Mouse (Mus musculus) lung, embryonic 16.5 days (tissue): ENCODE results near the gene Fam69a. TPM values are rescaled to one million over a fixed set of nuclear protein-coding genes. Genes with fewer than 3 reads are reported as not detected.
A peak's percentile ranks its signal among the peaks of the same experiment; 100 is the strongest.

Experiments
- ATAC-seq: fragments of 200-750 bp; cut with Nextera tagmentation; 2 replicates; pipeline ENCODE4 v1.8.0; 2017; ENCODE audit warnings: low read depth, mild to moderate bottlenecking, moderate library complexity
- H3K27ac ChIP-seq: fragments of 300-500 bp; sonication (generic); 2 replicates; pipeline ENCODE4 v1.5.1; 2014; ENCODE audit warnings: mild to moderate bottlenecking, control low read depth, low read length
- H3K27me3 ChIP-seq: fragments of 300-500 bp; sonication (generic); 2 replicates; pipeline ENCODE4 v1.6.1; 2014; ENCODE audit warnings: low read depth, low read length, mixed read lengths; ENCODE audit not compliant: control insufficient read depth, insufficient read depth
- H3K36me3 ChIP-seq: fragments of 300-500 bp; sonication (generic); 2 replicates; pipeline ENCODE4 v1.6.1; 2014; ENCODE audit warnings: low read length; ENCODE audit not compliant: control insufficient read depth, insufficient read depth
- H3K4me1 ChIP-seq: fragments of 300-500 bp; sonication (generic); replicated peaks from 2 replicates; pipeline ENCODE4 v1.6.1; 2014; ENCODE audit warnings: low read length, mixed read lengths; ENCODE audit not compliant: control insufficient read depth, insufficient read depth
- H3K4me2 ChIP-seq: fragments of 300-500 bp; sonication (generic); 2 replicates; pipeline ENCODE4 v1.6.1; 2014; ENCODE audit warnings: low read depth, low read length, control low read depth
- H3K4me3 ChIP-seq: fragments of 300-500 bp; sonication (generic); 2 replicates; pipeline ENCODE4 v1.5.1; 2014; ENCODE audit warnings: mild to moderate bottlenecking, low read length, control low read depth
- H3K9ac ChIP-seq: fragments of 300-500 bp; sonication (generic); 2 replicates; pipeline ENCODE4 v1.6.1; 2014; ENCODE audit warnings: low read length, control low read depth
- H3K9me3 ChIP-seq: fragments of 300-500 bp; sonication (generic); 2 replicates; pipeline ENCODE4 v1.6.1; 2016; ENCODE audit warnings: low read length; ENCODE audit not compliant: control insufficient read depth
- WGBS: fragments of 180-500 bp; shearing (Covaris S2); extraction: QIAGEN DNeasy Blood & Tissue Kit; methylation state at CpG from one replicate; pipeline ENCODE4 v1.1.7; 2014; 5-methylcytosine and 5-hydroxymethylcytosine counted together
- polyA plus RNA-seq: library from polyadenylated mRNA; unstranded; fragments of >200 nt; fragmentation: Nextera tagmentation; extraction: Ambion mirVana; gene quantifications from 2 replicates; pipeline ENCODE4 v1.2.1, GENCODE M21; 2015

The Fam69a gene
- polyA plus RNA-seq, 1 experiment from 2014 or later, result 24.4 TPM

DNA sequence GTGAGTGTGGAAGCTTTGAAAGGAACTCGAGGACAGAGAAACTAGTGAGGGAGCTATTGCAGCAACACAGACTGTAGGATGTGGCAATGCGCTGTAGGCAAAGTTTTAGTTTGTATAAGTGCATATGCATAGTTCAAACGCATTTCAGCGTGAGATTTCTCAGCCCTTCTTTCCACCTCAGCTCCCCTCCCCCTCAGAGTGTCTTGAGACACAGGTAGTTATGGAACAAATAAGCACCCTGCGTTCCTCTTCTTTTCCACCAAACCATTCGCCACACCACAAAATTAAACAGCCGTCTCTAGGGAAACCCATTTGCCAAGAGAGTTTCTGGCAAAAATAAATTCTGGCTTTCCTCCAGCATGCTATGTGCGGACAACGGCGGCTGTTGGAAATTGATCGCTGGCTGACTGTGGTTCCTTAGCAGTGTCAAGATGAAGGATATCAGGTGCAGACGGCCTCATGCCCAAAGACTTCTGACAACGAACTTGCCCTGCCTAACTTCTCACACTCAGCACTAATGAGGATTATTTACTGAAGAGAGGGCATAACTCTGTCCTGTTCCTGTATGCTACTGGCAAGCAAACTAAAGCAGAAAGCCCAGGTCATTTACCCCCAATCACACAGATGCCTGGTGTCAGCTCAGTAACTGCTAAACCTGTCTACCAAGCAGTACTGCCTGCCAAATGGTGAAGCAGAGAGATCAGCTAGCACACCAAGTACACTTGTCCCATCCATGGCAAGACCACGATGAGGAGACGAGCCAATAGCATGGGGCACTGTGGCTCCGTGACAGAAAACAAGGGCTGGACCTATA is 25.2 kb downstream of the Fam69a start:
- no peaks in the 10 kb centered on the region for H3K27me3 ChIP-seq
- H3K9ac ChIP-seq, result no peak overlapping the region
- peaks cover 11% of the 10 kb centered on the region for H3K4me1 ChIP-seq
- no peaks in the 10 kb centered on the region for H3K36me3 ChIP-seq
- H3K4me3 ChIP-seq, result peak overlapping the region; percentile 24
- peak overlapping the region; percentile 43 for H3K4me2 ChIP-seq
- no peaks in the 10 kb centered on the region for H3K9me3 ChIP-seq
- H3K27ac ChIP-seq, result peak overlapping the region; percentile 8; the same call in 1 of the 2 replicates
- WGBS, result 40% methylated on average over 16 of the region's 16 CpGs
- peak; percentile 59; the same call in 1 of the 2 replicates for ATAC-seq

DNA sequence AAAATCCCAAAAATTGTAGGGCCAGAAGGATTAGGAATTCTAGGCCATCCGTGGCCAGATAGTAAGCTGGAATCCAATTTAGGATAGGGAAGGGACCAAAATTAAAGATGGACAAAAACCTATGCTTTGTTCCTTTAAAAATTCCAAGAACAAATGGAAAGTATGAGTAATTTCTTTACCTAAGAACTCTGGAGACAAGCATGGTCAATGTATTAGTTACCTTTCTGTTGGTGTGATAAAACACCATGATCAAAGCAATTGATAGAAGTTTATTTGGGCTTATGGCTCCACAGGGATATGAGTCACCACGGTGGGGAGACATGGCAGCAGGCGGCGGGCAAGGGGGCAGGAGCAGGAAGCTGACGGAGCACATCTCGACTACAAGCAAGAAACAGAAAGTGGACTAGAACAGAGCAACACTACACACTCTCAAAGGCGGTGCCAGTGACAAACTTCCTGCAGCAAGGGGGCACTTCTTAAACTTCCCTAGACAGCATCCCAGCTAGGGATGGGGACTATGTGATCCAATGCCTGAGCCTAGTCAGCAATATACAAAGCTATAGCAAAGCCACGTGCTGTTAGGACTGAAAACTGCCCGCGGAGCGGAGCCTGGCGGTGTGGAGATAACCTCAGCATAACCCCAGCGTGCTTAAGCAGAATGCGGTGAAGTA is 26.2 kb downstream of the Fam69a start:
- Histone ChIP-seq H3K4me2 (peak overlapping the region; percentile 23), H3K4me1 (peaks cover 11% of the 10 kb centered on the region), H3K27me3 (no peaks in the 10 kb centered on the region), H3K36me3 (no peaks in the 10 kb centered on the region), H3K4me3 (peak overlapping the region; percentile 3; the same call in 1 of the 2 replicates), H3K9me3 (no peaks in the 10 kb centered on the region), H3K27ac (no peak overlapping the region), H3K9ac (no peak overlapping the region)
- ATAC-seq, result peak; percentile 43; the same call in 1 of the 2 replicates
- 38% methylated on average over 14 of the region's 14 CpGs for WGBS

DNA sequence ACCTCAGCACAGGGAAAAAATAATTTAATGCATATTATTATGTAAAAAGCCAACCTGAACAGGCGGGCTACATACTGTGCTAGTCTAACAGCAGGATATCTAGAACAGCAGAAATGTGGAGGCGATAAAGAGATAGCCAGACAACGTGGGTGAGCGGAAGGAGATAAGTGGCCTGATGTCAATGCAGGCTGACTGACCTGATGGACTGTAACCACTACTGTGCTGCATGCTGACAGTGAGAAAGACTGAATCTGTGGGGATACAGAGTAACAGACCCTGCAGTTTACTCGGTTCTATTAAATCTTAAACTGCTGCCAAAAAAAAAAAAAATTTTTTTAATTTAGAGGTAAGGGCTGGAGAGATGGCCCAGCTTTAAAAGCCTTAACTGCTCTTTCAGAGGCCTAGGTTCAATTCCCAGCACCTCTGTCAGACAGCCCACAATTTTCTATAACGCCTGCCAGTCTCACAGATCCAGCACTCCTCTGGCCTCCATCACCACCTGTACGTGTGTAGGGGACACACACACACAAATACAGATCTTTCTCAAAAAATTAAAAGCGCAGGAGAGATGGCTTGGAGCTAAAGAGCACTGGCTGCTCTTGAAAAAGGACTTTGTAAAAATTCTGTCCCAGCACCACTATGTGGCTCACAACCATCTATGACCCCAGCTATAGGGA is 27.1 kb downstream of the Fam69a start:
- ATAC-seq, result no peak
- no peaks in the 10 kb centered on the region for H3K36me3 ChIP-seq

DNA sequence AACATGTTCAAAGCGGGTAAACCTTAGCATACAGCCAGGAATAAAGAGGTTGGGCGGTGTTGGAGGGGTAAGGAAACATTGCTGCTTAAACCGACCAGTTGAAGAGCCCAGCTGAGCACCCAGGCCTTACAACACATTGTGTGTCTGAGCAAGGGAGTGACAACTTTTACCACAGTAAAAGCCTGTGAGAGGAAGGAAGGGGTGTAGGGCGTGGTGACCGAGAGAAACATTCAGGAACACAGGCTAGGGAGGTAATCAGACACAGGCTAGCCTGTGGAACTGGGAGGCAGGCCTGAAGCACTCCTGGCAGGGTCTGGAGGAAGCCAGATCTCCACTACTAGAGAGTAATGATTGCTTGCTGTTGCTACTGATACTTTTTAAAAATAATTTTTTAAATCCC is 36.2 kb downstream of the Fam69a start:
- peak; percentile 23; the same call in 1 of the 2 replicates for ATAC-seq
- Histone ChIP-seq H3K36me3 (no peaks in the 10 kb centered on the region), H3K4me2 (no peak overlapping the region), H3K4me1 (peaks cover 6% of the 10 kb centered on the region; the same call in 1 of the 2 replicates), H3K27me3 (no peaks in the 10 kb centered on the region), H3K9ac (no peak overlapping the region), H3K9me3 (no peaks in the 10 kb centered on the region), H3K27ac (no peak overlapping the region), H3K4me3 (no peak overlapping the region)
- WGBS, result 63% methylated on average over 5 of the region's 5 CpGs

More for the DNA sequence above, 27.1 kb downstream of the Fam69a start:
- Histone ChIP-seq H3K27ac (no peak overlapping the region), H3K4me3 (no peak overlapping the region), H3K9me3 (no peaks in the 10 kb centered on the region), H3K4me1 (peaks cover 11% of the 10 kb centered on the region), H3K27me3 (no peaks in the 10 kb centered on the region), H3K4me2 (no peak overlapping the region), H3K9ac (no peak overlapping the region)
- 75% methylated on average over 8 of the region's 8 CpGs for WGBS

DNA sequence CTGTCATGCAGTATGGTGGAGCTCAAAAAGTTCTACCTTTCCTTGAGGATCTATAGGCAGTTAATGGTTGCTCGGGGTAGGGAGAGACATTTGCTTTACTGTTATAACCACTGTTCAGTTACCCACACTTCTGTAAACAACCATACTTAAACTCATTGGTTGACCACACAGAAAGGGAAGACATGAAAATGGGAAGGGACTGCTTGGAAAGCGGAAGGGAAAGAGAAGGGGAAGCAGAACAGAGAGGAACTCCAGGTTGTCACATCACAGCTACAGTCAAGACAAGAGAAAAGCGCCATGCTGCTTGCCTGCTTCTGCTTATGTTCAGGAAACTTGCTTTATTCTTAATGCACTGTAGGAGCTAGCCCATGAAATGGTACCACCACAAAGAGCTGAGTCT is 37.3 kb downstream of the Fam69a start:
- Histone ChIP-seq H3K4me1 (peaks cover 6% of the 10 kb centered on the region; the same call in 1 of the 2 replicates), H3K9ac (no peak overlapping the region), H3K27ac (peak overlapping the region; percentile 41; the same call in 1 of the 2 replicates), H3K9me3 (no peaks in the 10 kb centered on the region), H3K36me3 (no peaks in the 10 kb centered on the region), H3K4me2 (no peak overlapping the region), H3K27me3 (no peaks in the 10 kb centered on the region), H3K4me3 (no peak overlapping the region)
- 82% methylated on average over 3 of the region's 3 CpGs for WGBS
- no peak for ATAC-seq

DNA sequence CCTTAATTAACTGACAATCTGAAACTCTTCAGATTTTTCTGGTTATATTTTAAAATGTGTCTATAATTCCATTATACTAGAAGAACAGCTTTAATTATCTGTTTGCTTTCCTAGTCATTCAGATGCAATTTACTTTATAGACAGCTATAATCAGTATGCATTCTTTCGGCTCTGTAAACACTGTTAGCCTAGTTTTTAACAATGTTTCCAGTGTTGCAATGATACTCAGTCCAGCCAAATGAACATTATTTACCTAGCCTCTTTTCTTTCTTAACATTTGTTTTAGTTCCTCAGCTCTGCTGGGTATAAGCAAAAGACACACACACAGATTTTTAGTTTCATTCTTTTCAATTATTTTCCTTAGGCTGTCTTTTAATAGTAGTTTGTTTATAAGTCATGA is 38.0 kb downstream of the Fam69a start:
- WGBS, result 58% methylated on average over 1 of the region's 1 CpGs
- ATAC-seq, result no peak
- no peak overlapping the region for H3K27ac ChIP-seq

DNA sequence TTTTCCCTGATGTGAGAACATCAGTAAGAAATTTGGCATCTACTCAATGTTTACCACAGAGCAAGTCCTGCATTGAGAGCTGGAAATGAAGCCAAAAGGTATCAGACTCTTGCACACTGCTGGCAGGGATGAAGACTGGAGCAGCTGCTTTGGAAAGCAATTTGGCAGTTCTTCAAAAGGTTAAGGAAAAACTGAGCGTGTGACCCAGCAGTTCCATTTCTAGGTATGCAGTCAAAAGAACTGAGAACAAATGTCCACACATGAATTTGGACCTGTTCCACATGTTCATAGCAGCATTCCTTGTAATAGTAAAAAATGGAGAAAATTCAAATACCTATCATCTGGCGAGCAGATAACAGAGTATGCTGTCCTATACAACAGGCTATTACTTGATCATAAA is 39.3 kb downstream of the Fam69a start:
- H3K9ac ChIP-seq, result no peak overlapping the region
- no peaks in the 10 kb centered on the region for H3K27me3 ChIP-seq
- H3K36me3 ChIP-seq, result no peaks in the 10 kb centered on the region
- H3K4me3 ChIP-seq, result no peak overlapping the region
- H3K9me3 ChIP-seq, result no peaks in the 10 kb centered on the region
- peak; percentile 71 for ATAC-seq
- peaks cover 10% of the 10 kb centered on the region; the same call in 1 of the 2 replicates for H3K4me1 ChIP-seq
- H3K4me2 ChIP-seq, result no peak overlapping the region
- H3K27ac ChIP-seq, result peak overlapping the region; percentile 1; the same call in 1 of the 2 replicates
- WGBS, result 30% methylated on average over 2 of the region's 2 CpGs

More for the DNA sequence above, 38.0 kb downstream of the Fam69a start:
- Histone ChIP-seq H3K9me3 (no peaks in the 10 kb centered on the region), H3K27me3 (no peaks in the 10 kb centered on the region), H3K4me1 (peaks cover 6% of the 10 kb centered on the region; the same call in 1 of the 2 replicates), H3K4me3 (no peak overlapping the region), H3K9ac (no peak overlapping the region), H3K4me2 (no peak overlapping the region), H3K36me3 (no peaks in the 10 kb centered on the region)

DNA sequence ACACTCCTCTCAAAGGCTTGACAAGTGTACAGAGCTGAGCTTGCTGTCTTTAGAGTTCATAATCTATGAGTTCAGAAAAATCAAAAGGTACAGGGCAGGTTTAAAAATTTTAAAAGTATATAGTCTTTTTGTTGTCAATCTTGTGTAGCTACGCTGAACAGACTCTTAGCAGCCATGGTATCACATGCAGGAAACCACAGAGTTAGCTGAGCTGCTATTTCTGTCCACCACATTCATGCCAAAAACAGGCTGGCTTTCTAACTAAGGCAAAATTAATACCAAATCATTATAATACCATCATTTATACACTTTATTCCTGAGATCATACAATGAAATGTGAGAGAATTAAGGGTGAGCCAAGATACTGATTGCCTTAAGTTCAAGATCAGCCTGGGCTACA is 40.4 kb downstream of the Fam69a start:
- no peak overlapping the region for H3K27ac ChIP-seq
- H3K9me3 ChIP-seq, result no peaks in the 10 kb centered on the region
- 94% methylated on average over 1 of the region's 1 CpGs for WGBS
- ATAC-seq, result no peak
- H3K4me3 ChIP-seq, result no peak overlapping the region
- no peak overlapping the region for H3K9ac ChIP-seq
- no peak overlapping the region for H3K4me2 ChIP-seq
- H3K4me1 ChIP-seq, result peaks cover 12% of the 10 kb centered on the region; the same call in 1 of the 2 replicates
- no peaks in the 10 kb centered on the region for H3K36me3 ChIP-seq
- no peaks in the 10 kb centered on the region for H3K27me3 ChIP-seq

DNA sequence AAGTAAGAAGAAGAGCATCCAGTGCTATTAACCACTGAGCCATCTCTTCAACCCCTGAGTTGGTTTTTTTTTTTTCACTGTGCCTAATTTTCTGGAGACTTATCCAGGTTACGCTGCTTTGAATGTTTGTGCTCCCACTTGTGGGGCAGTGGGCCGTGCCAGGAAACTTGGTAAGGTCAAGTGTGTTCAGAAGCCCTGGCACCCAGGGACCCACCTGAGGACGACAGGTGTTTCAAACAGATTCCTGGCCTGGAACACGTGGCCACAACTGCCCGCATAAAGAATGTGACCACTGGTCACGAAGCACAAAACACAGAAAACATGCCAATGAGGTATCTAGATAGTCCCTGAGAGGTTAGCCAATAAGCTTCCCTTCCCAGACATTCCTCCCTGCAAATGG is 43.4 kb downstream of the Fam69a start:
- no peak overlapping the region for H3K27ac ChIP-seq
- peak; percentile 41; the same call in 1 of the 2 replicates for ATAC-seq
- H3K9ac ChIP-seq, result no peak overlapping the region
- no peaks in the 10 kb centered on the region for H3K27me3 ChIP-seq
- H3K36me3 ChIP-seq, result no peaks in the 10 kb centered on the region
- H3K9me3 ChIP-seq, result no peaks in the 10 kb centered on the region
- no peak overlapping the region for H3K4me3 ChIP-seq
- H3K4me1 ChIP-seq, result peaks cover 12% of the 10 kb centered on the region; the same call in 1 of the 2 replicates
- WGBS, result 66% methylated on average over 6 of the region's 6 CpGs
- H3K4me2 ChIP-seq, result no peak overlapping the region
